Mouse (Mus musculus) heart, embryonic 13.5 days (tissue): ENCODE data around the gene Rnf43. TPM values are rescaled to one million over a fixed set of nuclear protein-coding genes. Genes with fewer than 3 reads are reported as not detected.
A peak's percentile ranks its signal among the peaks of the same experiment; 100 is the strongest.

Experiments used
- ATAC-seq: fragments of 200-750 bp; cut with Nextera tagmentation; 2 replicates; pipeline ENCODE4 v1.8.0; 2017; ENCODE audit warnings: moderate TSS enrichment; ENCODE audit not compliant: insufficient number of reproducible peaks, low FRiP score, low TSS enrichment; ENCODE audit errors: extremely low read depth
- H3K27ac ChIP-seq: fragments of 300-500 bp; sonication (generic); replicated peaks from 2 replicates; pipeline ENCODE4 v1.5.1; 2015; ENCODE audit warnings: moderate library complexity, mild to moderate bottlenecking, inconsistent platforms
- H3K27me3 ChIP-seq: fragments of 300-500 bp; sonication (generic); replicated peaks from 2 replicates; pipeline ENCODE4 v1.6.1; 2015; ENCODE audit warnings: mild to moderate bottlenecking, inconsistent platforms
- H3K36me3 ChIP-seq: fragments of 300-500 bp; sonication (generic); 2 replicates; pipeline ENCODE4 v1.6.1; 2015; ENCODE audit warnings: mild to moderate bottlenecking, inconsistent platforms
- H3K4me1 ChIP-seq: fragments of 300-500 bp; sonication (generic); 2 replicates; pipeline ENCODE4 v1.6.1; 2015; ENCODE audit warnings: inconsistent platforms
- H3K4me2 ChIP-seq: fragments of 300-500 bp; sonication (generic); 2 replicates; pipeline ENCODE4 v1.6.1; 2015; ENCODE audit warnings: inconsistent platforms, mild to moderate bottlenecking, moderate library complexity
- H3K4me3 ChIP-seq: fragments of 300-500 bp; sonication (generic); 2 replicates; pipeline ENCODE4 v1.5.1; 2015; ENCODE audit warnings: moderate library complexity, mild to moderate bottlenecking, inconsistent platforms
- H3K9ac ChIP-seq: fragments of 300-500 bp; sonication (generic); 2 replicates; pipeline ENCODE4 v1.6.1; 2015; ENCODE audit warnings: inconsistent platforms, mild to moderate bottlenecking, moderate library complexity
- H3K9me3 ChIP-seq: fragments of 300-500 bp; sonication (generic); 2 replicates; pipeline ENCODE4 v1.6.1; 2016; ENCODE audit warnings: inconsistent platforms
- WGBS: fragments of 180-500 bp; shearing (Covaris S2); methylation state at CpG from one replicate; pipeline ENCODE4 v1.1.7; 2015; ENCODE audit warnings: mixed read lengths; 5-methylcytosine and 5-hydroxymethylcytosine counted together
- polyA plus RNA-seq: library from polyadenylated mRNA; unstranded; fragments of >200 nt; fragmentation: Nextera tagmentation; extraction: Ambion mirVana; gene quantifications from 2 replicates; pipeline ENCODE4 v1.2.1, GENCODE M21; 2015

Gene Rnf43
- polyA plus RNA-seq, 1 experiment from 2014 or later, result 1.6 TPM

DNA sequence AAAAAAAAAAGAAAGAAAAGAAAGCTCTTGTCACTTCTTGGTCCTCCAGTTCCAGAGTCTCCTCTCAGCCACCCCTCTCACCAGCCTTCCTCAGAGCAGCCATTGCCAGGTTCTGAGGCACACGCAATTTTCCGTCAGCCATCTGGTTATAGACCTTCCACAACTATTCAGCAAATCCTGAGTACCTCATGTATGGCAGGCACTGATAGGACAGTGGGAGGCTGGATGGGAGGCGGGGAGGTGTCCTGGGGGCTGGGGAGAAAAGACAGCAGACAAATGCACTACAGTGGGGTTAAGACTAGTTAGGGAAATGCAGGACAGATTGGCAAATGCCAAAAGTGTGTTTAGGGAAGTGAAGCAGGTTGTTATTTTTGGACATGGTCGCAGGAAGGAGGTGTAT lies 49.7 kb downstream of the Rnf43 start:
- Histone ChIP-seq H3K4me1 (peaks cover 21% of the 10 kb centered on the region), H3K27me3 (peaks cover 41% of the 10 kb centered on the region), H3K9me3 (no peaks in the 10 kb centered on the region), H3K27ac (no peak overlapping the region), H3K36me3 (no peaks in the 10 kb centered on the region), H3K4me2 (no peak overlapping the region), H3K4me3 (no peak overlapping the region), H3K9ac (no peak overlapping the region)
- no peak for ATAC-seq
- WGBS, result 47% methylated on average over 4 of the region's 4 CpGs

DNA sequence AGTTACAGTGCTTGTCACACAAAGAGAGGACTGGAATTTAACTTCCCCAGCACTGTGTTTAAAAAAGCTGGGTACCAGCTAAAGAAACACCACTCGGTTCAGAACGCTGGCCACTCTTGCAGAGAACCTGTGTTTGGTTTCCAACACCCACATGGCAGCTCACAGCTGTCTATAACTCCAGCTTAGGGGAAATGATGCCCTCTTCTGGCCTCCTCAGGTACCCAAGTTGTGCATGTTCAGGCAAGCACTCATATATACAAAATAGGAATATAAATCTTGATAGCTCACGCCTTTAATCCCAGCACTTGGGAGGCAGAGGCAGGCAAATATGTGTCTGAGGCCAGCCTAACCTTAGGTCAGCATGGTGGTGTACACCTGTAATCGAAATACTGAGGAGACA lies 53.5 kb downstream of the Rnf43 start:
- no peak overlapping the region for H3K27ac ChIP-seq
- H3K4me1 ChIP-seq, result no peaks in the 10 kb centered on the region
- no peak overlapping the region for H3K9ac ChIP-seq
- no peak overlapping the region for H3K4me3 ChIP-seq
- 0 out of 2 replicates have a peak, but pooled peaks cover 2% of the 10 kb centered on the region for H3K36me3 ChIP-seq
- 80% methylated on average over 4 of the region's 4 CpGs for WGBS
- no peaks in the 10 kb centered on the region for H3K9me3 ChIP-seq
- no peak overlapping the region for H3K4me2 ChIP-seq
- no peak for ATAC-seq
- H3K27me3 ChIP-seq, result peaks cover 18% of the 10 kb centered on the region

DNA sequence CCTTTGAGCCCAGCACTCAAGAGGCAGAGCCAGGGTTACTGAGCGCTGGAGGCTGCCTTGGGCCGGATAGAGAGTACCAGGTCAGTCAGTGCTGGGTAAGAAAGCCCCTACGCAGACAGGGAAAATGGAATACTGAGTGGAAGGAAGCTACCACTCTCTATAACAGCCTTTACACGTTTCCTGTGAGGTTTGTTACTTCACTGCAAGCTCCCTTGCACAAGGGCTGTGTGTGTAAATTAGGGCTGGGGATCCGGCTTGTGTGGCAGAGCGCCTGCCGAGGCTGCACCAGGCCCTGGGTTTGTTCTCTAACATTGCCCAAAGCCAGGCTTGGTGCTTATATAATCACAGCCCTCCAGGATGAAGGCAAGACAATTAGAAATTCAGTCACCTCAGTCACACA lies 57.0 kb downstream of the Rnf43 start:
- Histone ChIP-seq H3K9me3 (no peaks in the 10 kb centered on the region), H3K27ac (no peak overlapping the region), H3K4me3 (no peak overlapping the region), H3K9ac (no peak overlapping the region), H3K4me2 (no peak overlapping the region), H3K4me1 (peaks cover 2% of the 10 kb centered on the region), H3K27me3 (peaks cover 14% of the 10 kb centered on the region; the same call in 1 of the 2 replicates), H3K36me3 (0 out of 2 replicates have a peak, but pooled peaks cover 2% of the 10 kb centered on the region)
- ATAC-seq, result no peak
- 71% methylated on average over 7 of the region's 7 CpGs for WGBS

DNA sequence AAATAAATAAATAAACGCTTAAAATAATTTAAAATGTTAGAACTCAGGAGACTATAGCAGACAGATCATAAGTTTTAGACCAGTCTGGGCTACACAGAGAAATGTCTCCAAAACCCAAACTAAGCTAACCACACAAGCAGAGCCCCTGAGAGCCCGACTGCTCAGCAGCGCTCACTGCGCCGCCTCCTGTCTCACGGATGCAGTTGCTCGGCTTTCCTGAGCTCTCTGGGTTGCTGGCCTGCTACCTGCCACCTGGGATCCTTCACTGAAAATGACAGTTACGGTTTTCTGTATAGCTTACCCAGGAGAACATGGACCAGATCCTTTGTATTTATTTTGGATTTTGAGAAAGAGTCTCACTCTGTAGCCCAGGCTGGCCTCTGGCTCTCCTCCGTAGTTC lies 57.8 kb downstream of the Rnf43 start:
- H3K9me3 ChIP-seq, result no peaks in the 10 kb centered on the region
- no peak overlapping the region for H3K9ac ChIP-seq
- H3K4me2 ChIP-seq, result no peak overlapping the region
- H3K27me3 ChIP-seq, result peaks cover 14% of the 10 kb centered on the region; the same call in 1 of the 2 replicates
- 38% methylated on average over 9 of the region's 9 CpGs for WGBS
- peaks cover 10% of the 10 kb centered on the region for H3K4me1 ChIP-seq
- H3K36me3 ChIP-seq, result 0 out of 2 replicates have a peak, but pooled peaks cover 2% of the 10 kb centered on the region
- no peak overlapping the region for H3K27ac ChIP-seq
- H3K4me3 ChIP-seq, result no peak overlapping the region
- ATAC-seq, result no peak

DNA sequence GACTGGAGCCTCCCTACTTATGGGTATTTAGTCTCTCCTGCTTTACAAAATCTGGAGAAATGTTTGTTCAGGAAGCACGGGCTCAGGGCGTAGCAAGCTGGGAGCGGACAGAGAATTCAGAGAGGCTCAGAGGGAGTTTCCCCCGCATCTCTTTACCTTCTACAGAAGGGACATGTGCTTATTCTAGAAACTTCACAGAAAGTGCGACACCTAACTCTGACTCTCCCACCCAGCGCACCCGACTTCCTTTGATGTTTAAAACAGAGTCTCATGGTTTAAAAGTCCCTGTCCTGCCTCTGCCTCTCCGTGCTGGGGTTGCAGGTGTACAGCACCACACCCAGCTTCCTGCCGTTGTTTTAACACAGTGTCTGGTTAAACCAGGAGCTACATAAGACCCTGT lies 58.3 kb downstream of the Rnf43 start:
- 73% methylated on average over 9 of the region's 9 CpGs for WGBS
- Histone ChIP-seq H3K4me2 (no peak overlapping the region), H3K36me3 (0 out of 2 replicates have a peak, but pooled peaks cover 2% of the 10 kb centered on the region), H3K27me3 (peaks cover 14% of the 10 kb centered on the region; the same call in 1 of the 2 replicates), H3K4me3 (no peak overlapping the region), H3K27ac (no peak overlapping the region), H3K9ac (no peak overlapping the region), H3K9me3 (no peaks in the 10 kb centered on the region), H3K4me1 (peaks cover 15% of the 10 kb centered on the region)
- no peak for ATAC-seq

DNA sequence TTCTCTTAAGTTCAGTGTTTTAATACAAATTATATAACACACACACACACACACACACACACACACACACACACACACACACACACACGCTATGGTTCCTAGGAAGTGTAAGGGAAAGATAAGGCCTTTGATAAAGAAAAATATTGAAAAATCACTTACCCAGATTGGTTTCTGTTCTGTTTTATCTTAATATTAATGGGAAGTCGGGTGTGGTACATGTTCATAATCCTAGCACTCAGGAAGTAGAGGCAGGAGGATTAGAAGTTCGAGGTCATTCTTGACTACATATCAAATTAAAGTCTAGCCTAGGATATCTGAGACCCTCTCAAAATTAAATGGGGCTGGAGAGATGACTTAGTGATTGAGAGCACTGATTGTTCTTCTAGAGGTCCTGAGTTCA lies 59.6 kb downstream of the Rnf43 start:
- Histone ChIP-seq H3K36me3 (0 out of 2 replicates have a peak, but pooled peaks cover 2% of the 10 kb centered on the region), H3K4me1 (peaks cover 28% of the 10 kb centered on the region), H3K9ac (no peak overlapping the region), H3K27me3 (peaks cover 14% of the 10 kb centered on the region; the same call in 1 of the 2 replicates), H3K4me3 (no peak overlapping the region), H3K27ac (no peak overlapping the region), H3K4me2 (no peak overlapping the region), H3K9me3 (no peaks in the 10 kb centered on the region)
- 78% methylated on average over 3 of the region's 3 CpGs for WGBS
- ATAC-seq, result no peak

DNA sequence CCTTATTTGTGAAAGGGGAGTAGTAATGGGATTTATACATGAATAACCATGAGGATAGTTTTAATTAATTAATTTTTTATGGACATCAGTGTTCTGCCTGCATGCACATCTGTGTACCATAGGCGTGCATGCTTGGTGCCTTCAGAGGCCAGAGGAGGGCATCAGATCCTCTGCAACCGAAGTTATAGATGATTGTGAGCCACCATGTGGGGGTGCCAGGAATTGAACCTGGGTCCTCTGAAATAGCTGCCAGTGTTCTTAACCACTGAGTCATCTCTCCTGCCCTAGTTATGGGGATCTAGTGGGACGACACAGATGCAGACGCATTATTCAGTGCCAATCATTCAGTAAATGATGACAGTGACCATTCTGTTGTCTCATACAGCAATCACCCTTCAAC lies 60.4 kb downstream of the Rnf43 start:
- Histone ChIP-seq H3K4me1 (peaks cover 33% of the 10 kb centered on the region), H3K27ac (no peak overlapping the region), H3K9ac (no peak overlapping the region), H3K9me3 (no peaks in the 10 kb centered on the region), H3K36me3 (0 out of 2 replicates have a peak, but pooled peaks cover 2% of the 10 kb centered on the region), H3K4me2 (no peak overlapping the region), H3K4me3 (no peak overlapping the region), H3K27me3 (peaks cover 17% of the 10 kb centered on the region; the same call in 1 of the 2 replicates)
- 84% methylated on average over 4 of the region's 4 CpGs for WGBS
- no peak for ATAC-seq

DNA sequence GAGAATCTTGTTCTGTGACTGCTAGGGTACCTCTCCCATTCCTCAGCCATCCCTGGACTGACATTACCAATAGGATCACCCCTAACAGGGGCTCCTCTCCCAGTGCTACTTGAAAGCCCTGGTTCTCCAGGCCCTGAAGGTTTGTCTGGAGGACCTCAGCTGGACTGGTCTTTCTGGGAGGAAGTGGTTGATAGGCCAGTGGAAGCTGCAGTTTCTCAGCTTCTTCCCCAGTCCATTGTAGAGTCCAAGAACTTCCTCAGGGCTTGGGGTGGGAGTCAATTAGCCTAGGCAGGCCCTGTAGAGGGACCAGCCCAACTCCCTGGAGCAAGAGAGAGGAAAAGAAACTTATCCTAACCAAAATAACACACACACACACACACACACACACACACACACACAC lies 63.0 kb downstream of the Rnf43 start:
- Histone ChIP-seq H3K9me3 (no peaks in the 10 kb centered on the region), H3K4me2 (peak overlapping the region; percentile 47), H3K36me3 (no peaks in the 10 kb centered on the region), H3K27me3 (peaks cover 13% of the 10 kb centered on the region; the same call in 1 of the 2 replicates), H3K4me3 (no peak overlapping the region), H3K4me1 (peaks cover 47% of the 10 kb centered on the region), H3K27ac (peak overlapping the region; percentile 80), H3K9ac (peak overlapping the region; percentile 61)
- no peak for ATAC-seq

DNA sequence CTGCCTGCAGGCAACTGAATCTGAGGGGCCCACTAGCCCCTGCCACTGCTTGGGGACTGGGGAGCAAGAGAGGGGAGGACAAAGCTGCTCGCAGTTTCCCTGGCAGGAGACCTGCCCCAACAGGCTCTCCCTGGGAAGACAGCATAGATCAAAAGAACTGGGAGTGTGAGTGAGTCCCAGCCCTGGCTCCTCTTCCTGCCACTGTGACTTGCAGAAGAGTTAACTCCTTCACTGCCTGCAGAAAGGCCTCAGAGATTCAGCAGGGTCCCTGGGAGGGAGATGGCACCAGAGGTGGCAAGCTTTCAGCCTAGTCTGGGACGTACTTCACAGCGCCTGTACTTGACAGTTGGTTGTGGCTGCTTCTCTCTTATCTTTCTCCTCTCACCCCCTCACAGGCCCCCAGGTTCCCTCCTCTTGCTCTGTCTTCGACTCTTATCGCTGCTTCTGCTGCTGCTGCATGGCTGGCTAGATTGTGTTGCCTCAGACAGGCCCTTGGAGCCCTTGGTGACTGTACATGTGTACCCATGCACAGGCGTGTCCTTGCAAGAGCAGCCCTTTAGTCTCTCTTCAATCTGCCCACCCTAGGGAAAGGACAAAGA lies 63.5 kb downstream of the Rnf43 start:
- 4% methylated on average over 6 of the region's 6 CpGs for WGBS
- Histone ChIP-seq H3K27me3 (peaks cover 8% of the 10 kb centered on the region; the same call in 1 of the 2 replicates), H3K9ac (peak overlapping the region; percentile 61), H3K4me1 (peaks cover 47% of the 10 kb centered on the region), H3K4me3 (no peak overlapping the region), H3K9me3 (no peaks in the 10 kb centered on the region), H3K36me3 (no peaks in the 10 kb centered on the region), H3K4me2 (peak overlapping the region; percentile 47), H3K27ac (peak overlapping the region; percentile 80)
- peak; percentile 58 for ATAC-seq

DNA sequence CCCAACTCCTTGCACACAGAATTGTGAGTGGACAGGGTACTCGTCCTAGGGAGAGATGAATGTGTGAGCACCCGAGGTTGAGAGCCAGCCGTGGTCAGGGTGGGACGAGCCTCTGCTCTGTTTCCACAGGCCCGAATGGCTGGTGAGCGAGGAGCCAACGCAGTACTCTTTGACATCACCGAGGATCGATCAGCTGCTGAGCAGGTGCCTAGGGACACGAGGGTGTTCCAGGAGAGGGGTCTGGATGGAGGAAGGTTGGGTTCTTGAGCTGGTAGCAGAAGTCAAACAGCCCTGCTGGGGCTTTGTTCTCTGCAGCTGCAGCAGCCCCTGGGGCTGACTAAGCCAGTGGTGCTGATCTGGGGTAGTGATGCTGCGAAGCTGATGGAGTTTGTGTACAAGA lies 64.5 kb downstream of the Rnf43 start:
- H3K9me3 ChIP-seq, result no peaks in the 10 kb centered on the region
- no peaks in the 10 kb centered on the region for H3K36me3 ChIP-seq
- peak overlapping the region; percentile 80 for H3K27ac ChIP-seq
- peak overlapping the region; percentile 47; the same call in 1 of the 2 replicates for H3K4me2 ChIP-seq
- no peak for ATAC-seq
- H3K4me1 ChIP-seq, result peaks cover 47% of the 10 kb centered on the region
- WGBS, result 65% methylated on average over 11 of the region's 11 CpGs
- peaks cover 4% of the 10 kb centered on the region; the same call in 1 of the 2 replicates for H3K27me3 ChIP-seq
- no peak overlapping the region for H3K4me3 ChIP-seq
- H3K9ac ChIP-seq, result peak overlapping the region; percentile 61

DNA sequence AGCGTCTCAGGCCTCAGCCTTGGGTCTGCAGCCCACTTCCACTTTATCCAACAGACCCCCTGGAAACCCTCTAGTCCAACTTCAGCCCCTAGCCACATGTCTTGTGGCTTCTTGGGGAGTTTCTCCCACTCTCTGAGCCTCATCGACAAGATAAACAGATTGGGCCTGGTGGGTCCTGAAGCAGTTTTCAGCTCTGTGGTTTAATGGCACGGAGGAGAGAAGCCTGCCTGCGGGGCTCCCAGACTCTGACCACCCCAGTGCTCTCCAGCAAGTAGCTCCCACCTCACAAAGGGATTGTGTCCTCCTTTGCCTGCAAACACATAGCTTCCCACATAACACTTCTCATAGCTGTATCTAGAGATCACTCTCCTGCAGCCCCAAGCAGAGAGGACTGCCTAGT lies 64.9 kb downstream of the Rnf43 start:
- Histone ChIP-seq H3K9me3 (no peaks in the 10 kb centered on the region), H3K27me3 (peaks cover 4% of the 10 kb centered on the region; the same call in 1 of the 2 replicates), H3K4me3 (no peak overlapping the region), H3K4me1 (peaks cover 47% of the 10 kb centered on the region), H3K9ac (no peak overlapping the region), H3K4me2 (no peak overlapping the region), H3K36me3 (no peaks in the 10 kb centered on the region), H3K27ac (no peak overlapping the region)
- WGBS, result 61% methylated on average over 4 of the region's 4 CpGs
- ATAC-seq, result no peak
